Mouse (Mus musculus) ES-CJ7 (cell line): Measurements from ENCODE around the gene Hs3st5.

Experiments
- DNase-seq: peaks from one replicate; pipeline ENCODE4 v3.0.0; 2011; ENCODE audit warnings: low read depth, low spot score

Hs3st5 gene

DNA sequence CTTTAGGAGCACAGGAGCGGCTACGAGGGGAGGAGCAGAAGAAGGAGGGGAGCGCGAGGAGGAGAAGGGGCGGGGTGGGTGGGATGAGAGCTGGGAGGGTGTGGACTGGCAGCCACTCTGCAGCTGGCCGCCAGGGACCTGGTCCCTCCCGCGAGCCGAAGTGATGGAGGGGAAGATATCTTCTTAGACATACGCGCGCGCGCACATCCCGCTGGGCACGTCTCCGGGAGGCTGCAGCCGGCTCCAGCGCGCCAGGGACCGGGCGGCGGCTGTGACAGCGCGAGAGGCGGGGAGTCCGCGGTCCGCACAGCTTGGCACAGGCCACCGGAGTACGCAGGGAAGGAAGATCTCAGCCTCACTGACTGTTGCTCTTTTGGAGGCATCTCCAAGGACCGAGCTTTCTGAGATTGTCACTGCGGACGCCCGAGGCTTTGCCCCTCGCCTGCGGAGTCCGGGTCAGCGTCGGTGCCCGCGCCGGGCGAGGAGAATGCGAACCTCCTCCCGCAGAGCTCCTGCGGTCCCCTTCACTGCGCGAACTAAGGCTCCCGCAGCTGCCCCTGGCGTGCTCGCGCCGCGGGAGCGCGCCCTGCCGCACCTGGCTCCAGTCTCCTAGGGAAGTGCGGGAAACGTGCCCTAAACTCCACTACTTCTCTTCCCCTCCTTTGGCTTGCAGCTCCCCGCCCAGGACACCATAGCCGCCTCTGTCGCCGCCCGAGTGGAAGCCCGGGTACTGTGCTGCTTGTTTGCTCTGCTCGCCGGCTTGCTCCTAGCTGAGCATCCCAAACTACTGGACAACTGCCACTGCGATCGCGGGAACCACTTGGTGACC lies at the start of gene Hs3st5:
Hs3st5 (plus strand) TSS at position 88 of the 829 bp plus-strand sequence.
- peak; percentile 75 for DNase-seq

DNA sequence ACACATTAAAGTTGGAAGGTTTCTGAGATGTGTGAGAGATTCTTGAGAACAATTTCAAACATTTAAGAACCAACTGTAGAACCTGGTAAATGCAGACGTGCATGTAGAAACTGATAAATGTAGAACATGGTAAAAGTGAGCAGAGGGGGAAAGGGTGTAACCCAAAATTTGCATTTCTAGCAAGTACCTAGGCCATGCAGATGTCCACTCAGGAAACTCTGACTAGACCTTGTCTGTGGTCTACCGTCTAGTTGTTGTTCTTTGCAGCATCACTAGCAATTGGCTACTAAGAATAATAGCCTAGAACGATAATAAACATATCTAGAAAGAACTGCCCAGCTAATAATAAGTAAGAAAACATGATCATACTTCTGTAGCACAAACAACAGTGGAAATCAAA lies 38.0 kb upstream of the Hs3st5 start:
- no peak for DNase-seq

DNA sequence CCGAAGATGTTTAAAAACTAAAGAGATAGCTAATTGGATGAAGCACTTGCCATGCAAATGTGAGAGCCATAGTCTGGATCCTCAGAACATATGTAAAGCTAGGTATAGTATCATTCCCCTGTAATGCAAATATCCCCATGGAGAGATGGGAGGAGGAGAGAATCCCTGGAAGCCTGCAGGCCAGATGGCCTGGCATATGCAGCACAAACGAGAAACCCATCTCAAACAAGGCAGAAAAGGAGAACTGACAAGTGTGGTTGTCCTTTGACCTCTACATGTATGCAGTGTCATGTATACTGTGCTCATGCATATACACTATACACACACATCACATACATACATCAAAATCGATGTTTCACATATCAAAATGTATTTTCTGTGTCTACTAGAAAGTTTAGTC lies 35.5 kb upstream of the Hs3st5 start:
- DNase-seq, result no peak

DNA sequence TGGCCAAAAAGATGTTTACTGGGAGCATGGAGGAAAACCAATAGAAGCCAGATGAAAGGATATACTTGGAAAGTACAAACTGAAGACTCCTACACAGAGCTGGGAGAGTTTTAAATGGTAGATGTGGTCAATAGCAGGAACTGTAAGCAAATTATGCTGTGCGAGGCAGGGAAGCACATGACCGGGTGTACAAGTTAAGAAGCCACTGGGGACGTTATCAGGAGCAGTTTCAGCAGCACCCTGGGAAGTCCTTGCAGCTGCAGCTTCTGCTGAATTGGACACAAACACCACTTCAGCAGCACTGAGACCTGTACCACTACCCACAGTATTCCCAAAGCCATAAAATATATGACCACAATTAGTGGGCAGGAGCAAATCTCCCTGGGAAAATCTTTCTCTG lies 31.8 kb upstream of the Hs3st5 start:
- DNase-seq, result no peak

DNA sequence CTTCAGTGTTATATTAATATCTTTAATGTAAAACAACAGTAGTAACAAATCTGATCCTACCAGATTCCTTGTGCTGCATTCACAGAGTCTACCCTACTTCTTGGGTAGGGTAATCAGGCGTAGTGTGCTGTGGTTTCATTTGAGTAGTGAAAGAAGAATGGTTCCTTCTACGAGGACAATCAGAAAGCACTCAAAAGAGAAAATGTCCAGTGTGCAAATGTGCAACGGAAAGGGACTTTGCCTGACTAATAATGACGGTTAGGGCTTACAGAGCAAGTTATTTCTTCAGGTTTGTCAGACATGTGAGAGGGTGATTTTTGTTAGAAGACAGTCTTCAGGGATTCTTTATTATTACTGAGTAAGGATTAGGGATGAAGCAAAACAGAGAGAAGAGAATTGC lies 29.1 kb upstream of the Hs3st5 start:
- no peak for DNase-seq

DNA sequence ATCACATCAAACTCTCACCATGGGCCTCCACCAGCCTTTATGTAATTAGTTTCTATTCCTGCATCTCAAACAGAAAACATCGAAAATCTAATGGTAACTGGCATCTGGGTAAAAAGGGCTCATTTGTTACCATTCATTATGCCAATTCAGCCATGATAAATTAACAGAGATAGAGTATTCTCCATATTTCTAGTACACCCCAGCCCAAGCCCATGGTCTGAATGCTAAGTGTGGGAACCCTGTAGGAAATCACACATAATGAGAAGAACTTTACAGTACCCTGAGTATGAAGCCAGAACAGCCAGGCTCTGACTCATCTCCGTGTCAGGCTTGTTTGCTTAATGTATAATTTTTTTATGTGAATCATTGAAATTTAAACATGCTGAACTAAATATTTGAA lies 23.3 kb upstream of the Hs3st5 start:
- no peak for DNase-seq

DNA sequence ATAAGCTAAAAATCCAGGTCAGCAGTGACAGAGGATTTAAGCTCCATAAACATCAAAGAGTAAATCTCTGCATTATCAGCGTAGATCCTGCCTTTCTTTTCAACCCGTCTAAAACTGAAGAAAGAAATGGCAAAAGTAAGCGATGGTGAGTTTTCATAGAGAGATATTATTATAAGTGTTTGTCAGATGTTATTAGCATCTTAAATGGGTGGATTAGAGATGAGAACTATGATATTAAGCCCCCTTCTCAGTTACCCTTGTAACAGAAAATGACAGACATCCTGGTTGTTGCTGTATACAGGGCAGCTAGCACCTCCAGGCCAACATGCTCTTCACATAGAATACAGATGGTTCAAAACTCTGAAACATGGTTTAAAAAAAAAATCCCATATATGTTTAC lies 22.6 kb upstream of the Hs3st5 start:
- DNase-seq, result no peak

DNA sequence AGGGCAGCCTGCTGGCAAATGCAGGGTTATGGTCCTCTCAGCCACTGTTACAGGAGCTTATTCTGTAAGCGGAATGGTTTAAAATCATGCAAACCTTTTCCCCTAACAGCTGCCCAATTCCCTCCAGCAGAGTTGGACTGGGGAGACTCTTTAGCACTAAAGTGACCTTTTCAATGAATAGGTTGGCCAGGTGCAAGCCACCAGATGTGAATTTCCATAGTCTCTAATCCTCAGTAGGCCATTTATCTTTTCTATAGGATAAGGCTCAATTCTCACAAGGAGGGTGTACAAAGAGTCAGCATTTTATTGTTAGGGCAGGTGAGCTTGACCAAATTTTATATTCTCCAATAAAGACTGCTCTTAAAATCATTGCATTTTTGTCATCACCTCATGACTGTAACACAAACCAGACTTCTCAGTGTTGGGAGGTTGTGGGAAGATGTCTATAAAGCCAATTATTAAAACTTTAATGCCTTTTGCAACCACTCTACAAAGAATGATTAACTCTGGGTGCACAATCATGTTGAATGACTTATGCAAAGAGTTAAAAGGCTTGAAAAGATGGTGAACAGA lies 21.8 kb upstream of the Hs3st5 start:
- DNase-seq, result no peak

DNA sequence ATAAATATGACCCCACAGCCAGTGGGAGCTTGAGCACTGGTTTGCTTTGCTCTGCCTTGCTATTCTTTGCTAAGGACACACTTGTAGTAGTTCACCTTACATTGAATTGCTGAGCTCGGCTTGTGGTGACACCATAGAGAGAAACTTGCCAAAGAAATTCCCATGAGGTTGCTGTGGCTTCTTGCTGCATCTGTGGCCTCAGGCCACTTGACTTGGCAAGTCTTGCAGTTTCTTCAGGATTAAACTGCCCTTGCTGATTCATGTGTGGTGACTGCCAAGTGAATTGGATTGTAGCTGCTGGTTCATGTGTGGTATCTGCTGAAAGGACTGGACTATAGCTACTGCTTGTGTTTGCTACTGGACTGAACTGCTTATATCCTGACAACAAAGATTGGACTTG lies 13.0 kb upstream of the Hs3st5 start:
- DNase-seq, result no peak

DNA sequence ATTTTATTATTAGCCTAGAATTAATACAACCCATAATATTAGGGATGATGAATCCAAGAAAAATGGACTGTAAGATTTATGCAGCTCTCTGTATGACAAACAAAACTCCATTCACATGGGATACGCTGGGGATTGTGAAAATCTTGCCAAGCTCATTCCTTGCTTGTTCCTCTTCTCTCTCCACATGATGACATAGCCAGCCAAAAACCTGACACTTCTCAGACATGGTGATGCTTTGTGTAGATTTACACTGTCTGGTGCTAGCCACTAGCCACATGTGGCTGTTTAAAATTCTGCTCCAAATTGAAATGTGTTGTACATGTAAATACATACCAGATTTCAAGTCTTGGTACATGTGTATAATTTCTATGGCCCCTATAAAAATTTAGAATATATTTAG lies 6.9 kb upstream of the Hs3st5 start:
- DNase-seq, result no peak

DNA sequence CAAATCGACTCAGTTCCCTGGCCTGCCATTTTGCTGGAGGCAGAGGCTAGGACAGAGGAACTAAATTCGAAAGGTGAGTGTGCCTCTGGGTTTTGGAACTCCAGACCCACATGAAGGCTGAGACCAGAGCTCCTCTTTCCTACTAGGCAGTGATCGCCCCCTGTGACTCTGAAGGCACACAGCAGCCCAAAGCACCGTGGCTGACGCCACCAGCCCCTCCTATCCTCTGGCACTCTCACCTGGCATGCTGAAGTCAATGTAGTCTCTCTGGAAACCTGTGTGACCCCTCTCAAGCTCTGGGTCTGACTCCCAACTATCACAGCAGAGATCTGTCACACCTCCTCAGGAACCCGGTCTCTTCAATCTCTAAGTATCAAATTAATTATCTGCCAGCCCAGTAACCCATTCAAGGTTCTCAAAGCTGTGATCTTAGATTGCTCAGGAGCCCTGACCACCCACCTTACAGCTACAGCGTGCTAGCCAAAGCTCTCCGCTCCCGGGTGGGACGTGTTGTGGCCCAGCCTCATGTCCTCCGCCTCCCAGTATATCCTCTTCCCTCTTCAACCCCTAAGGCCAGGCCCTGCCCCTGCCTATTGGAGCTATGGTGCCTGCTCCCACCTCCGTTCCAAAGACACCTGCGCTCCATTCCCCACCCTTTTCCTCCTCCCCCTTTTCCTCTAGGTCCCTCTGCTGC lies 434 bp upstream of the Hs3st5 start:
- DNase-seq, result peak; percentile 52

DNA sequence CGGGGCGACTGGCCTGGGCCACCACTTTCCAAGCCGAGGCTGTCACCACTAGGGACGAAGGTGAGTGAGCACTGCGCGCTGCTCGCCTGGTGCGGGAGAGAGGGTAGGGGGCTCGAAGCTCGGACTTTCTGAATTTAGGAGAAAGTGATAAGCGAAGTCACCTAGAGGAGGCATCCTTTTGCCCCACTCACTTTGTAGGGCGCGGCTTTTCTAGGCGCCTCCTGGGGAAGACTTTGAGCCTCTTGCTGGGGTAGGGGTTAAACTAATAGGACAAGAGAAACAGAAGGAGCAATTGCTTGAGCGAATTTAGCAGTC lies 899 bp downstream of the Hs3st5 start:
- peak; percentile 17 for DNase-seq

DNA sequence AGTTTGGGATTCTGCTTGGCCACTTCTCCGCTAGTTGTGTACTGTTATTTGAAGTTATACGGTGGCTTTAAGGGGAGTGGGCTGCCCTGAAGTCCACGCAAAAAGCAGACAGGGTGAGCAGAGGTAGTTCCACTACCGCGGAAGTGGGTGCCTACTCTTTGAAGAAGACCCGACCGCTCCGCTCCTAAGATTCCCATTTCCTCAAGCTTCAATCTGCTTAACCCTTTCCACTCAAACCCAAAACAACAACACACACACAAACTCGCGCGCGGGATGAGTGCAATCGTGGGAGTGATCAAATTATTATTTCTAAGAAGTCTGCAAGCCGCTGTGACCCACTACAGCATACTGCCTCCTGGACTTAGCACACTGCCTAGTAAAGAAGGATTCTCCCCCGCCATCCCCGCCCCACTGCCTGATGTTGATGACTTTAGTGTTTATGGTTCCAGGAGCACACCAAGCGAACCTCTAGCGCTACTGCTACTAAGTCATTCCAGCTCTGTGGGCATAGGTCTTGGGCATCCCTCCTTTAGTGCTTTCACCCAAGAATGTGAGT lies 1.5 kb downstream of the Hs3st5 start:
- DNase-seq, result peak; percentile 14

DNA sequence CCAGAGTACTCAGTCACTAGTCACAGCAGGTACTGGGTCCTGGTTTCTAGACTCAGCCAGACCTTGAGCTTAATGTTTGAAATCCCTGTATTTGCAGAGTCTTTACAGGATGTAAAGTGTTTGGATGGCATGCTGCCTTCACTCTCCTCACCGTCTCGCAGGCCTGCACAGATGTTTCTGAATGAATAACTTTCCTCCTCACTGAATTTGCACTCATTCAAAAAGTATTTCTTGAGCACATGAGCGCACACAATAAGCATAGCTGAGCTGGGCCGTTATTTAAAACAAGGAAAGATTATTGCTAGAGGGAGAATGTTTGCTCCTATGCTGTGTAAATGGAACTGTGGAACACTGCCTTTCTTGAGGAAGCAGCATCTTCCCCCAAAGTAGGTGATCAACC lies 2.9 kb downstream of the Hs3st5 start:
- DNase-seq, result no peak

DNA sequence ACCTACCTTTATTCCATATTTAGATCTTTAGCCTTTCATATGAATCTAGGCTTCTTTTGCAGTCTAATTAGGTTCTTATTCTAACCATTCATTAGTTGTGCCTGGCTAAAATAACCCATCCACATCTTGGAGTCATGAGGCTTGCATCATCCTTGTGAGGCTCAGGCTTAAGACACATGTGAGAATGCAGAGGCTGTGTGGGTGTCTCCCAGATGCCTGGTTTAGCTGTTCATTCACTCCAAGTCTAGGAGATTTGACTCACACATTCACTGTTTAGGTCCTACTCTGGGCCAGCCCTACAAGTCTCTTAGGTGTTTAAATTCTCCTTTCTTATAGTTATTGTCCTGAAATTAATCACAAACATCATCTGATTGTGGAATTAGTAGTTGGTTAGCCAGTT lies 17.3 kb downstream of the Hs3st5 start:
- no peak for DNase-seq

DNA sequence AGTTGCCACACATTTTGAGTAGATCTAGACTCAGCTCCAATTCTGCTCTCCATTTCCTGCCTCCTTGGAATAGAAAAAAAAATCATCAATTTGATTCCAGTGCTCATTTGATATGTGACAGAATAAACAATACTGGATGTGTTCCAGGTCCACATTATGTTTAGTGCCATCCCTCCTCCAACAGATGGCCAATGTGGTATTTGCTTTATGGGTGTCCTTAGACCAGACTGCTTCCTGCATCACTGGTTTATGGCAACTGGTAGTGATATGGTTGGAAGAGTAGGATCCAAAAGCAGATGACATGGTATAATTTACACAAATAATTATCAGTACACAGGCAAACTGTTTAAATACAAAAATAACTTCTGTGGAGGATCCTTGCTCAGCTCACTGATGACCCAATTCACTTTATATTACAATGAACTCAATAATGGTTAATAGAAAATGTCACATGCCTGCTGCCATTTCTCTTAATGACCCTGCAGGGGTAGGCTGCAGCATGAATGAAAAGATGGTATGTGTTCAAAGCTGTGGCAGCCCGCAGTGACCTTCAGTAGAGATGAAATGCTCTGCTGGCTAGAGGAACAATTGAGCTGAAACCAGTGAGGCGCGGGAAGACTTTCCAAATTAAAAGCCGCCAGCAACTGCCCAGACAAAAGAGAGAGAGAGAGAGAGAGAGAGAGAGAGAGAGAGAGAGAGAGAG lies 27.2 kb downstream of the Hs3st5 start:
- DNase-seq, result no peak

DNA sequence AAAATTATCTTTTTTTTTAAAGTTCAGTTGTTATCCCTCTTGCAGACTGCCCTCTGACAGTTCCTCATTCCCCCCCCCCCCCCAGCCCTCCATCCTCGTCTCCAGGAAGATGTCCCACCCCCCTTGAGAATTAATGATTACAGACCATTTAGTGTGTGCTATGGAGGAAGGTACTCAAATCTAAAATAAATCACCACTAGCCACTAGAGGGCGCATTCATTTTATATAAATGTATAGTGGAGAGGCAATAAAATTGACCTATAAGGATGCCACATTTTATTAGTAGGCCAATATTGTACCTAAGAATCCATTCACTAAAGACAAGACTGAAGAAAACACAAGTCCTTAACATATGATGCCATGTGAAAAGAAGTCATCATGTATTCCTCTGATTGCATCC lies 40.0 kb downstream of the Hs3st5 start:
- peak; percentile 69 for DNase-seq

DNA sequence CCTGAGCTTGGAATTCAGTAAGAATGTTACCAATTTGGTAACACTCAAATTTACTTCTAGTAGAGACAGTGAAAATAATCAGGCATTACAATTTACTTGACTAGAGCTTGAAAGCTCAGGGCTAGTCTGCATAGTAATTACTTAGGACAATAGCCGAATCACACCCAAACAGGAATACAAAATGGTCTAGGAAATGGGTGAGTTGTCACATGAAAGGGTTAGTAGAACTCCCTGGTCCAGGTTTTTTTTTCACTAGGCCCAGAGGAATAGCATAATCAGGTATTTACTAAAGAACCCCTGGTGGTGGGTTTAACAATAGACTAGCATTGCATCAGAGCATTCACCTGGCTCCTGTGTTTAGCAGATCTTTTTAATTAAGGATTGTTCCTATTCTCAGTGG lies 41.1 kb downstream of the Hs3st5 start:
- DNase-seq, result peak; percentile 89

DNA sequence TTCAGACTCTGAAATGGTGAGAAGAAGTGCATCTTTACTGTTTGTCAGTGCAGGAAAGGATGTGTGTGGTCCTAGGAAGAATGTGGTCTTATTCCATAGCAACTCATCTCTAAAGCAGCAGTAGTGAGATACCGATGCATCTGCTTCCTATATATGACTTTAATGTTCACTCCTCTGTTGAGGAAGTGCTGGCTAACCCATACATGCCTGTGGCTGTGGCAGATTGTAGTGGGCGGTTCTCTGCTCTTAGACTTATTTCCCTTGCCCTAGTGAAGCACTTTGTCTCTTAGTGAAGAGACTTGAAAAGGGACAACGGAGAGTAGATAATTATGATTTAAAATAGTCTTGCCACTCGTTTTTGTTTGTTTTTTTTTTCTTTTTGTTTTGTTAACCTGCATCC lies 47.4 kb downstream of the Hs3st5 start:
- DNase-seq, result no peak

DNA sequence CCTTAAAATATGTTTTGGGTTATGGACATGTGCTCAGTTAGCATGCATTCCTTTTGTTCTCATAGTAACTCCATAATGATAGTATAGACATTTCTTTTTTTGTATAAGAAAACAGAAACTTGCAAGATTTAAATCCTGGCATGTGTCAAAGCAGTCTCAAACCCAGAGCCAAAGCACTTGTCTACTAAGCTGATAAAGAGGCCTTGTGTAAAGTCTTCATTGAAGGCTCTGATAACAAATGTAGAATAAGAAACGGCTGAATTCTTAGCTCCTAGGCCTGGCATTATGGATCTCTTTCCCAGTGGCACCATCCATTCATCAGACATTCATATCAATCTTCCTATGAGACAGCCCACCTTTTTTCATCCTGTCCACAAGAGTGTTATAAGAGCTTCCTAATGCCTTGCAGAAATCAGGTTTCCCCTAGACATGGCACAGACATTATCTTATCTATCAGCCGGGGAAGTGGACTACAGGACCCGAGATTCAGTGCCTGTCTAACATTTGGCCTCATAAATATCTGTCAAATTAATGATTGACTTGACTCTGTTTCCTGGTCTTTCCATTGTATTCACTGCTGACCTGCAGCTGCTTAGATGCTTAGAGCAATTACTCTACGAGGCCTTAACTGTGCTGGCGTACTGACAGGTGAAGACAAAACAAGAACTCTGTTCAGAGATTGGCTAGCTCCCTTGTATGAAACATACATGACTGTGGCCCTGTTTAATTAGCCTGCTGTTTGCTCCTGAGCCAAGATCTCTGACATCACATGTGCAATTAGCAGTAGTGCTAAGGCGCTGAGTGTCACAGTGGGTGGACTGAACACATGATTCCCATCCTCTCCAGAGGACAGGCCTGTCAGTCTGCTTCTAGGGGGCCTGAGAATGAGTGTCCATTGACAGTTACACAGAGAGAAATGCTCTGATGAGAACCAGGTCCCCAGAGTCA lies 48.6 kb downstream of the Hs3st5 start:
- DNase-seq, result no peak

DNA sequence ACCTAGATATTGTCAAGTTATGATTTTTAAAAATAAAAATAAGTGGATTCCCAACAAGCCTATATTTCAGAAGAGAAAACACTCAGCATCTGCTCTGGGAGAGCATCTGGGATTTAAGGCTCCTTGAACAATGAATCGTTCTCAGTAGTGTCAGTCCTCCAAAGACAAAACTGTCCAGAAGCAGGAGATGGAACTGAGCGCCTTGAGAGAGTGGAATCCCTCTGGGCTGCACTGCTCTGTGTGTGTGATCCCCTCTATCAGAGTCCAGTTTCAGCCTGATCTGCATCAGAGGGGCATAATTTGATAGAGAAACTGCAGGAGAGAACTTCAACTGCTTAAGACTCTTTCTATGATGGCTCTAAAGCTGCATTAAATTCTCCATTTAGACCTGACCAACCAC lies 49.5 kb downstream of the Hs3st5 start:
- DNase-seq, result no peak
